13 mouse cellular contexts compared by ENCODE assay signal in the genomic region with DNA sequence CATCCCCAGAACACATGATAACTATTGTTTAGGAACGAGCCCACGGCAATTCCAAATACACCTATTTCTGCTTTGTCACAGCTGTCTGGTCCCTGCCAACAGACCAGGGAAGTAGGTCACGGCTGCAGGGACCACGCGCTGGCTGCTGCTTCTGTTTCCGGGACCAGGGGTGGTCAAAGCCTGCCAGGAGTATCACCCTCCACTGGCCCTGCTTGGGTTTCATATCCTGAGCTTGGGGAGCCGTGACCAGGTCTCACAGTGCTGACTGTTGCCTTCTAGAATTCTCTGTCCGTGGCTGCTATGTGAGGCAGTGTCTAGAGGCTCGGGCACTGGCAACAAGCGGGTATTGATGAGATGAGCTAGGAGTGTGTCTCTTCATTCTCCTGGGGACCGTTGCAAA. TPM values are rescaled to one million over a fixed set of nuclear protein-coding genes. Genes with fewer than 3 reads are reported as not detected.
DNase-seq lines count a peak whose midpoint lies in the region; ATAC-seq and TF ChIP-seq lines count a peak whose summit lies in the region.
"Had no signal": no experiment of that assay in that cellular context is flagged by ENCODE, and none has a peak within 500 bp of the region (broad histone marks: within the 10 kb centered on the region; RNA-seq: fewer than 3 reads in every experiment).

No protein-coding gene starts in this region.

- TF ChIP-seq CTCF in hindbrain, postnatal 0 days (IDR thresholded peaks at IDR 0.05; ENCODE audit: low read depth), result no peak
- no peak for TF ChIP-seq CTCF in thymus, adult 2 months (IDR thresholded peaks at IDR 0.05; ENCODE audit: borderline replicate concordance, control insufficient read depth, extremely low read depth, insufficient read depth, low read length, poor library complexity)

- H3K27me3 ChIP-seq in hindbrain, embryonic 16.5 days (replicated peaks; ENCODE audit: control insufficient read depth, insufficient read depth, low read length), result no peaks in the 10 kb centered on the region
- no peaks in the 10 kb centered on the region for H3K27me3 ChIP-seq in hindbrain, postnatal 0 days (ENCODE audit: insufficient read depth, low read length)
- no peaks in the 10 kb centered on the region for H3K27me3 ChIP-seq in thymus, adult 2 months (ENCODE audit: control insufficient read depth, insufficient read depth, low read length)
- no peaks in the 10 kb centered on the region for H3K27me3 ChIP-seq in forebrain, embryonic 10.5 days (ENCODE audit: poor library complexity, severe bottlenecking)
- H3K27me3 ChIP-seq: hindbrain, embryonic 12.5 days had no signal

- no peak for TF ChIP-seq POLR2A in thymus, adult 2 months (IDR thresholded peaks at IDR 0.05; ENCODE audit: control insufficient read depth, extremely low read depth, insufficient read depth, low read length, poor library complexity)

- ATAC-seq in hindbrain, embryonic 16.5 days, result no peak
- ATAC-seq in hindbrain, postnatal 0 days, result no peak

- H3K4me2 ChIP-seq in hindbrain, embryonic 16.5 days (ENCODE audit: low read length), result no peak overlapping the region
- no peak overlapping the region for H3K4me2 ChIP-seq in hindbrain, postnatal 0 days (ENCODE audit: low read depth, low read length)
- H3K4me2 ChIP-seq: hindbrain, embryonic 12.5 days had no signal

- H3K36me3 ChIP-seq in hindbrain, embryonic 16.5 days (ENCODE audit: control insufficient read depth, insufficient read depth, low read length), result no peaks in the 10 kb centered on the region
- peaks cover 3% of the 10 kb centered on the region; the same call in 1 of the 2 replicates for H3K36me3 ChIP-seq in hindbrain, postnatal 0 days (ENCODE audit: insufficient read depth, low read length)
- no peaks in the 10 kb centered on the region for H3K36me3 ChIP-seq in thymus, adult 2 months (ENCODE audit: control insufficient read depth, insufficient read depth, low read length)
- no peaks in the 10 kb centered on the region for H3K36me3 ChIP-seq in forebrain, embryonic 10.5 days (replicated peaks)
- H3K36me3 ChIP-seq: hindbrain, embryonic 12.5 days; limb, embryonic 10.5 days had no signal

- peaks cover 4% of the 10 kb centered on the region; the same call in 1 of the 2 replicates for H3K4me1 ChIP-seq in hindbrain, embryonic 16.5 days (ENCODE audit: control insufficient read depth, insufficient read depth, low read depth, low read length)
- peaks cover 3% of the 10 kb centered on the region; the same call in 1 of the 2 replicates for H3K4me1 ChIP-seq in hindbrain, postnatal 0 days (ENCODE audit: insufficient read depth, low read length)
- H3K4me1 ChIP-seq in thymus, adult 2 months (replicated peaks; ENCODE audit: control insufficient read depth, insufficient read depth, low read length), result no peaks in the 10 kb centered on the region
- H3K4me1 ChIP-seq in forebrain, embryonic 10.5 days, result peaks cover 4% of the 10 kb centered on the region

- 0 out of 2 replicates have a peak overlapping the region, but pooled peaks have one; percentile 4 for H3K27ac ChIP-seq in hindbrain, embryonic 16.5 days (ENCODE audit: low read depth, low read length)
- H3K27ac ChIP-seq in hindbrain, postnatal 0 days, result no peak overlapping the region
- no peak overlapping the region for H3K27ac ChIP-seq in thymus, adult 2 months (ENCODE audit: control insufficient read depth, insufficient read depth, low read length)
- no peak overlapping the region for H3K27ac ChIP-seq in forebrain, embryonic 10.5 days
- H3K27ac ChIP-seq: hindbrain, embryonic 12.5 days; limb, embryonic 10.5 days had no signal

- H3K9ac ChIP-seq in hindbrain, embryonic 16.5 days (ENCODE audit: low read depth, low read length), result no peak overlapping the region
- no peak overlapping the region for H3K9ac ChIP-seq in hindbrain, postnatal 0 days (replicated peaks; ENCODE audit: low read length)
- H3K9ac ChIP-seq: hindbrain, embryonic 12.5 days had no signal

- WGBS in hindbrain, embryonic 16.5 days, result 79% methylated on average over 11 of the region's 11 CpGs
- WGBS in hindbrain, postnatal 0 days, result 71% methylated on average over 11 of the region's 11 CpGs
- 76% methylated on average over 11 of the region's 11 CpGs for WGBS in thymus, adult 2 months
- WGBS in forebrain, embryonic 10.5 days, result 87% methylated on average over 11 of the region's 11 CpGs

- intact Hi-C loops in gastrocnemius, postnatal 36 days (cut with DNase I), result no loop called here

- no peak overlapping the region for H3K4me3 ChIP-seq in hindbrain, embryonic 16.5 days (ENCODE audit: low read length)
- no peak overlapping the region for H3K4me3 ChIP-seq in hindbrain, postnatal 0 days (ENCODE audit: low read length)
- H3K4me3 ChIP-seq in thymus, adult 2 months (ENCODE audit: control insufficient read depth, insufficient read depth, low read length), result no peak overlapping the region
- H3K4me3 ChIP-seq in forebrain, embryonic 10.5 days, result no peak overlapping the region
- H3K4me3 ChIP-seq: hindbrain, embryonic 12.5 days; limb, embryonic 10.5 days had no signal

- H3K9me3 ChIP-seq in hindbrain, embryonic 16.5 days (ENCODE audit: control insufficient read depth, low read length), result no peaks in the 10 kb centered on the region
- no peaks in the 10 kb centered on the region for H3K9me3 ChIP-seq in hindbrain, postnatal 0 days (ENCODE audit: low read length)
- H3K9me3 ChIP-seq in forebrain, embryonic 10.5 days, result no peaks in the 10 kb centered on the region
- H3K9me3 ChIP-seq: hindbrain, embryonic 12.5 days; limb, embryonic 10.5 days had no signal

- peak; percentile 75 to 91 for DNase-seq in adrenal gland, adult (ENCODE audit: inconsistent age in 2 of 2, low spot score in 1 of 2)
- DNase-seq in adrenal gland, postnatal 4 days (ENCODE audit: low spot score in 2 of 2), result no peak
- no peak for DNase-seq in hindbrain, postnatal 0 days (ENCODE audit: low spot score)
- DNase-seq in adrenal gland, adult 8-10 months, result peak; percentile 69
- DNase-seq in gastrocnemius, postnatal 36 days, result peak; percentile 44 to 56
- no peak for DNase-seq in thymus, adult 2 months
- no peak for DNase-seq in forebrain, embryonic 10.5 days (ENCODE audit: extremely low spot score, low spot score)
- DNase-seq: cerebellum, adult 9-10 months; lung, adult 2 months; right cerebral cortex, postnatal 14 days had no signal

RNA-seq across cellular contexts. Expression of a gene that starts 36.2 kb away (rescaled TPM):
- 100 to 1,000 TPM; 105 to 107 TPM for total RNA-seq in adrenal gland, postnatal 4 days (2021)
- polyA plus RNA-seq in hindbrain, embryonic 16.5 days (2015; fragmentation: Nextera tagmentation; extraction: Ambion mirVana), result 1,116 and 1,219 TPM in 2 replicates
- 473 and 516 TPM in 2 replicates for total RNA-seq in hindbrain, postnatal 0 days (2014; rRNA removed)
- polyA plus RNA-seq in hindbrain, postnatal 0 days (2015; fragmentation: Nextera tagmentation; extraction: Ambion mirVana), result 966 and 1,028 TPM in 2 replicates
- total RNA-seq in adrenal gland, adult 8-10 months (2022), result 100 to 1,000 TPM; 154 to 281 (median 182) TPM
- total RNA-seq in gastrocnemius, postnatal 36 days (2021), result 10 to 100 TPM; 54.1 to 59.5 TPM
- polyA plus RNA-seq in thymus, adult 2 months (2012; rRNA removed), result 0.62 and 1.4 TPM in 2 replicates
- polyA plus RNA-seq in forebrain, embryonic 10.5 days (2016; fragmentation: Nextera tagmentation; extraction: Ambion mirVana), result 2.9 and 8.1 TPM in 2 replicates

Comparison
In these comparisons a context has a peak if more than half of its experiments do, and no peak if none do; other contexts are left out.
1. DNase-seq: peak in adrenal gland, adult (2 of 2), adrenal gland, adult 8-10 months (single experiment) and gastrocnemius, postnatal 36 days (2 of 2); none in adrenal gland, postnatal 4 days (0 of 2), hindbrain, postnatal 0 days (single experiment), thymus, adult 2 months (single experiment) and forebrain, embryonic 10.5 days (single experiment).